Mouse (Mus musculus): ENCODE measurements around the gene Med22.

- TF ChIP-seq POLR2A (IDR thresholded peaks at IDR 0.05; ENCODE audit: extremely low read depth, insufficient read depth, low read length), result no peak
- peak; percentile 72 for TF ChIP-seq CTCF (IDR thresholded peaks at IDR 0.05; ENCODE audit: extremely low read depth, insufficient read depth, low read length)
Observed at GRCm38 (mm10) chr2:26930390-26930789, 19.9 kb upstream of the Med22 start.

All from cortical plate, adult 2 months (tissue).